Mouse (Mus musculus): ENCODE results near the gene Hbb-bh1. TPM values are rescaled to one million over a fixed set of nuclear protein-coding genes. Genes with fewer than 3 reads are reported as not detected.

The Hbb-bh1 gene
- not detected in 2 replicates for polyA plus RNA-seq (2021; fragmentation: Nextera tagmentation)
- long read RNA-seq, experiment 1: 0 reads
- long read RNA-seq, experiment 2: 0 reads

DNA sequence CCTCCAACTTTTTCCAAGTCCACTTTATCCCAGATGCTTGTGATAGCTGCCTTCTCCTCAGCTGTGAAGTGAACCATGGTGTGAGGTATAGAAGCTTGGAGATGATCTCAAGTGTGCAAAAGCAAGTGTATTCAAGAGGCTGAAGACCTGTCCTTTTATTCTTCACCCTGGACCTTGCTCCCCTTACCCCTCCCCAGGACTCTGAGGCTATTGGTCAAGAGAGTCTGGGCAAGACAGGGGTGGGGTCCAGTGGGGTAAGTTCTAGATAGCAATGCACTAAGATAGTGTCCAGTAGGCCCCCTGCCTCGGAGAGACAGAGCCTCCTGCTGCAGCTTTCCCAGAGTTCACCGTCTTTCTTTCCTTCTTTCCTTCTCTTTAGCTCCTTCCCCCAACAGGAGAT is at the start of gene Hbb-bh1:
Gene Hbb-bh1 (minus strand): TSS at position 131 of the 400 bp plus-strand sequence.

GRCm38 (mm10) chr7:103886152-103886551 is 43.2 kb upstream of the Hbb-bh1 start, which contains the start of gene Olfr66:
Gene Olfr66, minus strand, starts transcription at chr7:103886252.

GRCm38 (mm10) chr7:103853090-103853489 is 10.1 kb upstream of the Hbb-bh1 start, which contains the start of gene Hbb-y:
Gene Hbb-y, minus strand, starts transcription at chr7:103853216.

GRCm38 (mm10) chr7:103840268-103840667 is 2.7 kb downstream of the Hbb-bh1 start, which contains the start of gene Hbb-bh2:
Gene Hbb-bh2, minus strand, starts transcription at chr7:103840520.

DNA sequence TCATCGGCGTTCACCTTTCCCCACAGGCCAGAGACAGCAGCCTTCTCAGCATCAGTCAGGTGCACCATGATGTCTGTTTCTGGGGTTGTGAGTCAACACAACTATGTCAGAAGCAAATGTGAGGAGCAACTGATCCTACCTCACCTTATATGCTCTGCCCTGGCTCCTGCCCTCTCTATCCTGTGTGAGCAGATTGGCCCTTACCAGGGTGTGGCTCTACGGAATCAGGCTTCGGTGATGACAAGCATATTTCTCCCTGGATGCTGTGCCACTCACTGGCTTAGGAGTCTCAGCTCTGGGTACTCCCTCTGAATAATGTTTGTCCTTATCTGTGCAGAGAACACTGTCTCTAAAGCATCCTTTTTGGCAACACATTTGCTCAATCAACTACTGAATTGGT is 15.2 kb downstream of the Hbb-bh1 start, which contains the start of gene Hbb-bs:
Gene Hbb-bs (minus strand): TSS at position 289 of the 400 bp plus-strand sequence.

GRCm38 (mm10) chr7:103813766-103814165 is 29.2 kb downstream of the Hbb-bh1 start, which contains the start of gene Hbb-bt:
Gene Hbb-bt, minus strand, starts transcription at chr7:103813996.

DNA sequence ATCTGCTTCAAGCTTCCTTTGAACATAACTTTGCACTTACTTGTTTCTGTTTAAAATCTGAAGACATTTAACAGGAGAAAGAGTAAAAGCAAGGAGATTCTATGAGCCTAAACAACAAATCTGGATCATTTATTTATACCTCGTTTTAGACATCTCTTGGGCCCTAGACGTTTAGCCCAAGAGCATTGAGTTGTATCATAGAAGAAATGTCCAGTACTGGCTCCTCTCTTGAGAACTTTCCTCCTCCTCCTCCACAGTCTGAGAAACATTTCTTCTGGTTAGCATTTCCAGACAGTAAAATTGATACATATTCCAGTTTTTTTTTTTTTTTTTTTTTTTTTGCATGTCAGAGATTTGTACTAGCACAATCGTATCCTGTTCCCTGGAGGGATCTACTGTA is 51.2 kb downstream of the Hbb-bh1 start, which contains the start of gene Olfr67:
Gene Olfr67 (minus strand): TSS at position 101 of the 400 bp plus-strand sequence.

Other genes with a start within 250 kb of the Hbb-bh1 start
- gene Olfr619, start 242.6 kb downstream of the Hbb-bh1 start, polyA plus RNA-seq (2021; fragmentation: Nextera tagmentation): not detected in 2 replicates
- gene Olfr620, start 230.6 kb downstream of the Hbb-bh1 start, polyA plus RNA-seq (2021; fragmentation: Nextera tagmentation): not detected in 2 replicates
- gene Olfr622, start 200.5 kb downstream of the Hbb-bh1 start, polyA plus RNA-seq (2021; fragmentation: Nextera tagmentation): not detected in 2 replicates
- not detected in 2 replicates for gene Olfr623, start 179.5 kb downstream of the Hbb-bh1 start, polyA plus RNA-seq (2021; fragmentation: Nextera tagmentation)
- not detected in 2 replicates for gene Olfr624, start 172.0 kb downstream of the Hbb-bh1 start, polyA plus RNA-seq (2021; fragmentation: Nextera tagmentation)
- not detected in 2 replicates for gene Olfr625-ps1, start 160.4 kb downstream of the Hbb-bh1 start, polyA plus RNA-seq (2021; fragmentation: Nextera tagmentation)
- not detected in 2 replicates for gene Olfr243, start 128.5 kb downstream of the Hbb-bh1 start, polyA plus RNA-seq (2021; fragmentation: Nextera tagmentation)
- gene Olfr628, start 112.8 kb downstream of the Hbb-bh1 start, polyA plus RNA-seq (2021; fragmentation: Nextera tagmentation): not detected in 2 replicates
- gene Olfr629, start 98.2 kb downstream of the Hbb-bh1 start, polyA plus RNA-seq (2021; fragmentation: Nextera tagmentation): not detected in 2 replicates
- gene Olfr630, start 85.8 kb downstream of the Hbb-bh1 start, polyA plus RNA-seq (2021; fragmentation: Nextera tagmentation): not detected in 2 replicates
- gene Olfr69, start 71.6 kb downstream of the Hbb-bh1 start, polyA plus RNA-seq (2021; fragmentation: Nextera tagmentation): not detected in 2 replicates
- not detected in 2 replicates for gene Olfr68, start 63.5 kb downstream of the Hbb-bh1 start, polyA plus RNA-seq (2021; fragmentation: Nextera tagmentation)
- not detected in 2 replicates for gene Olfr67, start 51.3 kb downstream of the Hbb-bh1 start, polyA plus RNA-seq (2021; fragmentation: Nextera tagmentation)
- 0.80 and 2.0 TPM in 2 replicates for gene Hbb-bt, start 29.2 kb downstream of the Hbb-bh1 start, polyA plus RNA-seq (2021; fragmentation: Nextera tagmentation)
- gene Hbb-bs, start 15.1 kb downstream of the Hbb-bh1 start, polyA plus RNA-seq (2021; fragmentation: Nextera tagmentation): 6.5 and 12.6 TPM in 2 replicates
- gene Hbb-bh2, start 2.6 kb downstream of the Hbb-bh1 start, polyA plus RNA-seq (2021; fragmentation: Nextera tagmentation): not detected in 2 replicates
- not detected in 2 replicates for gene Hbb-y, start 10.1 kb upstream of the Hbb-bh1 start, polyA plus RNA-seq (2021; fragmentation: Nextera tagmentation)
- not detected in 2 replicates for gene Olfr66, start 43.1 kb upstream of the Hbb-bh1 start, polyA plus RNA-seq (2021; fragmentation: Nextera tagmentation)
- gene Olfr64, start 51.3 kb upstream of the Hbb-bh1 start, polyA plus RNA-seq (2021; fragmentation: Nextera tagmentation): not detected in 2 replicates
- gene Olfr65, start 60.3 kb upstream of the Hbb-bh1 start, polyA plus RNA-seq (2021; fragmentation: Nextera tagmentation): not detected in 2 replicates
- gene Olfr631, start 85.7 kb upstream of the Hbb-bh1 start, polyA plus RNA-seq (2021; fragmentation: Nextera tagmentation): not detected in 2 replicates
- not detected in 2 replicates for gene Olfr632, start 91.2 kb upstream of the Hbb-bh1 start, polyA plus RNA-seq (2021; fragmentation: Nextera tagmentation)
- not detected in 2 replicates for gene Olfr633, start 101.3 kb upstream of the Hbb-bh1 start, polyA plus RNA-seq (2021; fragmentation: Nextera tagmentation)
- not detected in 2 replicates for gene Olfr635, start 128.0 kb upstream of the Hbb-bh1 start, polyA plus RNA-seq (2021; fragmentation: Nextera tagmentation)
- gene Olfr638, start 155.6 kb upstream of the Hbb-bh1 start, polyA plus RNA-seq (2021; fragmentation: Nextera tagmentation): not detected in 2 replicates
- not detected in 2 replicates for gene Olfr639, start 174.1 kb upstream of the Hbb-bh1 start, polyA plus RNA-seq (2021; fragmentation: Nextera tagmentation)
- not detected in 2 replicates for gene Olfr640, start 182.4 kb upstream of the Hbb-bh1 start, polyA plus RNA-seq (2021; fragmentation: Nextera tagmentation)
- not detected in 2 replicates for gene Olfr641, start 192.3 kb upstream of the Hbb-bh1 start, polyA plus RNA-seq (2021; fragmentation: Nextera tagmentation)
- gene Olfr642, start 209.5 kb upstream of the Hbb-bh1 start, polyA plus RNA-seq (2021; fragmentation: Nextera tagmentation): not detected in 2 replicates
- not detected in 2 replicates for gene 4930516K23Rik, start 218.3 kb upstream of the Hbb-bh1 start, polyA plus RNA-seq (2021; fragmentation: Nextera tagmentation)
- not detected in 2 replicates for gene Olfr644, start 228.7 kb upstream of the Hbb-bh1 start, polyA plus RNA-seq (2021; fragmentation: Nextera tagmentation)
- not detected in 2 replicates for gene Olfr645, start 242.3 kb upstream of the Hbb-bh1 start, polyA plus RNA-seq (2021; fragmentation: Nextera tagmentation)

All from layer of hippocampus, adult 6 months (tissue).